Mouse (Mus musculus) G1E (cell line): ENCODE data around the gene Klhl26. TPM values are rescaled to one million over a fixed set of nuclear protein-coding genes. Genes with fewer than 3 reads are reported as not detected.

Experiments
- ATAC-seq: 2 replicates; pipeline ENCODE4 v1.8.0; 2016; ENCODE audit warnings: mild to moderate bottlenecking; ENCODE audit not compliant: insufficient number of reproducible peaks, poor library complexity, low FRiP score, severe bottlenecking; ENCODE audit errors: extremely low read depth
- DNase-seq: peaks from one replicate; pipeline ENCODE4 v3.0.0; 2012; ENCODE audit warnings: low spot score
- H3K27me3 ChIP-seq: 2 replicates; pipeline ENCODE4 v1.6.1; 2012; ENCODE audit warnings: mild to moderate bottlenecking, low read length, inconsistent platforms; ENCODE audit not compliant: insufficient read depth
- H3K36me3 ChIP-seq: replicated peaks from 2 replicates; pipeline ENCODE3; 2012; ENCODE audit warnings: mild to moderate bottlenecking, inconsistent platforms
- H3K4me1 ChIP-seq: 2 replicates; pipeline ENCODE4 v1.6.1; 2012; ENCODE audit warnings: low read depth, low read length, inconsistent platforms, mixed read lengths; ENCODE audit not compliant: insufficient read depth
- H3K4me3 ChIP-seq: 2 replicates; pipeline ENCODE4 v1.5.1; 2012; ENCODE audit warnings: low read depth, mild to moderate bottlenecking, inconsistent platforms, low read length, moderate library complexity, mixed read lengths
- H3K9me3 ChIP-seq: replicated peaks from 2 replicates; pipeline ENCODE4 v1.6.1; 2012; ENCODE audit warnings: inconsistent platforms
- CTCF ChIP-seq: IDR thresholded peaks from 2 replicates; pipeline ENCODE4 v1.5.1; 2012; ENCODE audit warnings: low read depth, low read length, inconsistent platforms, mixed read lengths
- GATA1 ChIP-seq: IDR thresholded peaks from 2 replicates; pipeline ENCODE4 v1.6.1; 2012; ENCODE audit warnings: borderline replicate concordance, low read length, inconsistent platforms, mixed read lengths
- GATA2 ChIP-seq: IDR thresholded peaks from 2 replicates; pipeline ENCODE4 v1.6.1; 2012; ENCODE audit warnings: low read depth, low read length, inconsistent platforms, borderline replicate concordance
- POLR2AphosphoS5 ChIP-seq: IDR thresholded peaks from 2 replicates; pipeline ENCODE4 v1.6.1; 2012; ENCODE audit warnings: low read depth, low read length, inconsistent platforms; ENCODE audit not compliant: insufficient replicate concordance
- TAL1 ChIP-seq: conservative IDR thresholded peaks from 2 replicates; pipeline ENCODE4 v1.6.1; 2012; ENCODE audit warnings: low read depth, low read length, inconsistent platforms, mixed read lengths
- polyA plus RNA-seq: library from polyadenylated mRNA; stranded (reverse); fragments of >175 nt; gene quantifications from 2 replicates; pipeline ENCODE4 v1.2.3, GENCODE M21; 2012
- total RNA-seq, 2 experiments: library from RNA; stranded (forward) in 1 of 2; stranded (reverse) in 1 of 2; fragments of 200-1000 nt in 1 of 2; fragments of >200 nt in 1 of 2; fragmentation: Nextera tagmentation in 1 of 2; gene quantifications; 2 replicates each; pipeline ENCODE4 v1.2.3; 2014 to 2017

The Klhl26 gene
- total and polyA plus RNA-seq, 3 experiments: 12.8 to 23.6 (median 13.9) TPM

GRCm38 (mm10) chr8:70440246-70440645, 36.5 kb downstream of the Klhl26 start:
- ATAC-seq (no peak), DNase-seq (no peak)
- peak overlapping the region; percentile 77; the same call in 1 of the 2 replicates for H3K4me3 ChIP-seq
- no peak for TF ChIP-seq POLR2AphosphoS5
- no peak for TF ChIP-seq GATA2
- no peak for TF ChIP-seq CTCF
- no peak for TF ChIP-seq GATA1
- TF ChIP-seq TAL1: no peak
- peaks cover 22% of the 10 kb centered on the region for H3K36me3 ChIP-seq
- no peaks in the 10 kb centered on the region for H3K9me3 ChIP-seq
- H3K27me3 ChIP-seq: no peaks in the 10 kb centered on the region
- peaks cover 62% of the 10 kb centered on the region for H3K4me1 ChIP-seq

GRCm38 (mm10) chr8:70439848-70440179, 37.0 kb downstream of the Klhl26 start:
- Histone ChIP-seq H3K36me3 (peaks cover 26% of the 10 kb centered on the region), H3K4me1 (peaks cover 59% of the 10 kb centered on the region), H3K9me3 (no peaks in the 10 kb centered on the region), H3K4me3 (peak overlapping the region; percentile 77), H3K27me3 (no peaks in the 10 kb centered on the region)
- TF ChIP-seq TAL1: no peak
- TF ChIP-seq CTCF: no peak
- DNase-seq: no peak
- ATAC-seq: no peak

- H3K4me3 ChIP-seq: peak within 1 kb of the TSS; percentile 77
- H3K27me3 ChIP-seq: no peaks in the 10 kb centered on the region
- H3K4me1 ChIP-seq: peaks cover 59% of the 10 kb centered on the region
- TF ChIP-seq POLR2AphosphoS5: no peak
- no peak for TF ChIP-seq CTCF
- TF ChIP-seq GATA2: no peak
- no peak for TF ChIP-seq TAL1
- no peak for TF ChIP-seq GATA1
- no peaks in the 10 kb centered on the region for H3K9me3 ChIP-seq
- peaks cover 31% of the 10 kb centered on the region for H3K36me3 ChIP-seq
- peak; percentile 99 for DNase-seq
- peak; percentile 71 for ATAC-seq
Observed at GRCm38 (mm10) chr8:70439055-70439847, 37.5 kb downstream of the Klhl26 start, which contains the start of gene Crtc1. Gene Crtc1 (minus strand): TSS chr8:70439579.

- Histone ChIP-seq H3K4me3 (peak overlapping the region; percentile 77; the same call in 1 of the 2 replicates), H3K4me1 (peaks cover 53% of the 10 kb centered on the region), H3K36me3 (peaks cover 32% of the 10 kb centered on the region), H3K27me3 (no peaks in the 10 kb centered on the region), H3K9me3 (no peaks in the 10 kb centered on the region)
- no peak for ATAC-seq
- no peak for DNase-seq
- TF ChIP-seq GATA2 (no peak), CTCF (no peak), GATA1 (no peak), TAL1 (no peak), POLR2AphosphoS5 (no peak)
Observed at GRCm38 (mm10) chr8:70438423-70438822, 38.3 kb downstream of the Klhl26 start.

- H3K9me3 ChIP-seq: no peaks in the 10 kb centered on the region
- TF ChIP-seq GATA2 (no peak), GATA1 (no peak), POLR2AphosphoS5 (no peak), CTCF (no peak), TAL1 (no peak)
- peaks cover 47% of the 10 kb centered on the region for H3K36me3 ChIP-seq
- no peaks in the 10 kb centered on the region for H3K27me3 ChIP-seq
- peaks cover 55% of the 10 kb centered on the region for H3K4me1 ChIP-seq
- DNase-seq: no peak
- no peak for ATAC-seq
- H3K4me3 ChIP-seq: no peak overlapping the region
Observed at GRCm38 (mm10) chr8:70435156-70435555, 41.6 kb downstream of the Klhl26 start.

GRCm38 (mm10) chr8:70432991-70433536, 43.7 kb downstream of the Klhl26 start:
- TF ChIP-seq GATA1 (no peak), POLR2AphosphoS5 (no peak), CTCF (no peak), TAL1 (no peak), GATA2 (no peak)
- ATAC-seq (no peak), DNase-seq (no peak)
- no peaks in the 10 kb centered on the region for H3K9me3 ChIP-seq
- H3K4me3 ChIP-seq: no peak overlapping the region; the same call in 1 of the 2 replicates
- H3K27me3 ChIP-seq: no peaks in the 10 kb centered on the region
- peaks cover 67% of the 10 kb centered on the region for H3K36me3 ChIP-seq
- peaks cover 55% of the 10 kb centered on the region for H3K4me1 ChIP-seq
